Mouse (Mus musculus): ENCODE measurements at regions not wholly inside any gene's neighbourhood (a gene's known extent, or its start where the extent isn't known, plus 50 kb on each side); places are given as distances from the start of the nearest gene placed in this dataset.

DNA sequence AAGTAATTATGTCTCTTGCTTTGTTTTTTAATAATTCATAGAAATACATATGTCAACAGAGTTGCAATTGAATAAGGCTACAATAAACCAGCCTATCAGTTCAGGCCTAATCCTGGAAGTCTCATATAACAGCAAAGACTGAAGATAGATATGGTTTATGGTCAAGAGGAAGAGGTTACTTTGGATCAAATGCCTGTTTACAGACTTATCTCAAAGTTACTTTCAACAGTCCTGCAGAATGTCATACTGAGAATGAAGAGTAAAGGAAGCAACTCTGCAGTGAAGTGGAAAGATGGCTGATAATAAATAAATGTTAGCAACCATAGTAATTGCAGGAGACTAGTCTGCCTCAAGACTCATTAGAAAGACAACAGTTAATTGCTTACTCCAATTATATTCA, 684.8 kb upstream of the Vstm2a start:
- DNase-seq (ENCODE audit: low read depth, low spot score), result no peak

DNA sequence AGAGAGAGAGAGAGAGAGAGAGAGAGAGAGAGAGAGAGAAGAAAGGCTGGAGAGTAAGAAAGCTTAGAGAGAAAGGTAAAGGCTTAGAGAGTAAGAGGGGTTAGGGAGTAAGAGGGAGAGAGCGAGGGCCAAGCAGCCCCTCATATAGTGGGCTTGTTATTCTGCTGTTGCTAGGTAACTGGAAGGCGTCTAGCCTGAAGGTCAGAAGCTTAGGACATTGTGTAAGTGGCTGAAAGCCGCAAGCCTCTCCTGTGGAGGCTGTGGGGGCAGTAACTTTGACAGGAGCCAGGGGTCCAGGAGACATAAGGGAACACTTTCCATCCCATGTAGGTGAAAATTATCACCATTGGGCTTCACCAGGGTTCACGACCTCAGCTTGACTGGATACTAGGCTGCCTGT, 637.6 kb upstream of the Vstm2a start:
- DNase-seq (ENCODE audit: low read depth, low spot score), result peak; percentile 2

DNA sequence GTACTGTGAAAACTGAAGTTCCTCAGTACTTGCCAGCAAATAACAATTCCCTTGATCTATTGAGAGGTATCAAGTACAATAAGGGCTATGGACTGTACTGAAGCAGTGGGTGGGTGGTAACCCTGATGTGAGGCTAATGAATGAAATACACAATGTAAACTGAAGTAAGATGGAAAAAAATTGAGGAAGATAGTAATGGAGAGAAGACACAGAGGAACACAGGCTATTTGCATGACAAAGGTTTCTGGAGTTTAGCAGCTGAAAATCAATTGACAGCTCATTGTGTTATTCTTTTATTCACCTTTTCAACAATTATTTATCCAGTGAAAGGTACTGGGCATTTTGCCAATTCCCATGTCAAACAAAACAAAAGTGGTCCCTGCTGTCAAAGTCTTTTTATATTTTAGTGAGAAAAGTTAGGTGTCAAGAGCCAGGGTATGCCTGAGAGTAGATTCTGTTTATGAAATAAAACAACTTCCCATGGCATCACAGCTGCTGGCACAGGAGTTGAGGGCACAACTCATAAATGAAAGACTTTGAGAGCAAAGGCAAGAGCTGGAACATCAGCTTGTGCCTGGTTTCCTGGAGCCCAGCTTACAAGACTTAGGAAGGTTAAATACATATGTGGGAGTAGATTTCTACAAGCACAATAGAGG, 608.4 kb upstream of the Vstm2a start:
- DNase-seq (ENCODE audit: low read depth, low spot score), result no peak

DNA sequence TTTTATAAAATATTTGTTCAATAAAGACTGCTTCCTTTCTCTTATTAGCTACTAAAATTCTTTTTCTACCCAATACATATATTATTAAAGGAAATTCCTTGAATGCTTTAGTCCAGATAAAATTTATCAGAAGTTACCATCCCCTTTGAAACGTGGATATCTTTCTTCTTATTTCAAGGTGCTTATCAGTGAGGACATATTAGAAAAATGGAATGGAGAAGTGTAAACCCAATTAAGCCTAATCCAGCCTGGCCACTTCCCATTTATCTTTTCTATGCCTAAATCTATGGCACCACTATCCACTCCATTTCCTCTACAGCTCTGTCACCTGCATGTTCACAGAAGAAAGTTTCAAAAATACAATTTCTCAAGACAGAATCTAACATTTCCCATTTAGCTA, 568.5 kb upstream of the Vstm2a start:
- DNase-seq (ENCODE audit: low read depth, low spot score), result no peak

DNA sequence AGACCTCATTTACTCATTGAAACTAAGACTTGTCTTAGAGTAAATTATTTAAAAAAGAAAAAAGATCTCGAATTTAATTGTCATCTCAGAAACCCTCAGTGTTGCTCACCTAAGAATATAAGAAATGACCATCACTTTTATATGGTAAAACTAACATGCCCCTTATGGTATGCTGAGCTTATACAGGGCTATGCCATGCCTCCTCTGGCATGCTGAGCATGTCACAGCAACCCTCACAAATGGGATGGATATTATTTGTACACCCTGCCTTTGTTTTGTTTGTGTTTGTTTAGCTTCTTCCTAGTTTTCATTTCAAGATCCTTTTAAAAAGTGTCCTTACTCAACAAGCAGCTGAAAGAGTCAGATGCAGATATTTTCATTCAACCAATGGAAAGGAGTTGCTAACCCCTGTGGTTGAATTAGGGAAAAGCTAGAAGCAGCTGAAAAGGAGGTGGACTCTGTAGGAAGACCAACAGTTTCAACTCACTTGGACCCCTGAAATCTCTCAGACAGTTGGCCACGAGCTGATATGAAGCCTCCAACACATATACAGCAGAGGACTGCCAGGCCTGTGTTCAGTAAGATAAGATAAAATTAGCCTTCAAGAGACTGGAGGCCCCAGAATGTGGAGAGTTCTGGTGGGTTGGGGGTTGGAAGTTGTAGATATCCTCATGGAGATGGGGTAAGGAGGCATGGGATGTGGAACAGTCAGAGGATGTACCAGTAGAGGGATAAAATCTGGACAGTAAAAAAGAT, 559.3 kb upstream of the Vstm2a start:
- no peak for DNase-seq (ENCODE audit: low read depth, low spot score)

DNA sequence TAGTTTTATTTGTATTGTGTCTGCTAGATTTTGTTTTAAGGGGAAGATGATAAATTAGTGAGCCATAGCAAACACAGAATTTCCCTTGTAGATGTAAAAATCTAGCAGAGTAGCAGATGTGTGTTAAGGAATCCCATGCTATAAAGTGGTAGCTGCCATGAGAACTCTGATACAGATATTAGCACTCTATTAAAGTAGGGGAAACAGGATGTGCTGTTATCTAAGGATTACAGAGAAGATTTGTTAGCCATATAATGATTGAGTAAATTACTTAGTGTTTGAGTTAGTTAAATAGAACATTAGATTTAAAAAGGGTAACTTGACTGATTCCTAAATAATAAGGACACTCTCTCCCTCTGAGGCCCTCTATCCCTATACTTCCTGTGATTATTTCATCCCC, 541.5 kb upstream of the Vstm2a start:
- no peak for DNase-seq (ENCODE audit: low read depth, low spot score)

DNA sequence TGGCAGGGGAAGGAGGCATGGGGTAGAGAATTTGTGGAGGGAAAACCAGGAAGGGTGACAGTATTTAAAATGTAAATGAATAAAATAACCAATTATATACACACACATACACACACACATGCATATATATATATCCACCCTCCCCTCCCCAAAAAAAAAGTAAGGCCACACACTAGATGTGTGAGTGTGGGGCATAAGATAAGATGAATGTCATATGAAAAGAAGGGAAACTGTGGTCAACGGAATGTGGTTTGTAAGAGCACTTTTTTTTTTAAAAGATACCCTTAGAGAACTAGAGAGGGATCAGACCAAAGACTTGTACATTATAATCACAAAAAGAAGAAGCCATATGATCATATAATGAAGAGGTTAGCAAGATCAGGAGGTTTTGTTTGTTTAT, 540.0 kb upstream of the Vstm2a start:
- DNase-seq (ENCODE audit: low read depth, low spot score), result no peak

DNA sequence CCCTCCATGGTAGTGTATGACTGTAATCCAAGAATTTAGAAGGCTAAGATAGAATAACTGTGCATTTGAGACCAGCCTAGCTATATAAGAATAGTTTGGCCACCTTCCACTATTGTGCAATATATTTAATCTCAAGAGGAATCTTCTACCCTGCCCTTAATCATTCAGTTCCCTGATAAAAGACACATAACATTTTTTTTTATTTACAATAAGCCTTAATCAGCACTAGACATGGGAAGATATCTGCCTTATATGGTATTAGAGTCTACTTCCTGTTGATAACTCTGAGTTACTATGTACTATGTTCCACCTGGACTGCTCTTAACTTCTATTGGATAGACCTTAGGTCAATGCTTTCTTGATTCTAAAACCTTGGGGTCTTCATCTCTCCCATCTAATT, 519.9 kb upstream of the Vstm2a start:
- no peak for DNase-seq (ENCODE audit: low read depth, low spot score)

DNA sequence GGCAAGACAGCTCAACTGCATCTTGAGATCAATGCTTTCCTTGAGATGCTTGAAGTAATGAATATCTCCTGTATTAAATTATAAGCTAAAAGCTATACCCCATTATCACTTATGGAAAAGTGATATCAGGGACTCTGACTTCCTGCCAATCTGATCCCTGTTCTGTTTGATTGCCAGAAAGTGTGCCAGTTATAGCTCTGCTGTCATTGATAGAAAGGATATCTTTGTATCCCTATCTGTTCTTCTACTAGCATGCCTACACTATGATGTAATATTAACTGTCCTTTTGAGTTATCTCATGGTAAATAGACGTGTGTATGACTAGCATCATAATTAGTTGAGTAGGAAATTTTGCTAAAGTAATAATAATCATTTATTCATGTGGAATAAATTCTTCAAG, 501.5 kb upstream of the Vstm2a start:
- no peak for DNase-seq (ENCODE audit: low read depth, low spot score)

DNA sequence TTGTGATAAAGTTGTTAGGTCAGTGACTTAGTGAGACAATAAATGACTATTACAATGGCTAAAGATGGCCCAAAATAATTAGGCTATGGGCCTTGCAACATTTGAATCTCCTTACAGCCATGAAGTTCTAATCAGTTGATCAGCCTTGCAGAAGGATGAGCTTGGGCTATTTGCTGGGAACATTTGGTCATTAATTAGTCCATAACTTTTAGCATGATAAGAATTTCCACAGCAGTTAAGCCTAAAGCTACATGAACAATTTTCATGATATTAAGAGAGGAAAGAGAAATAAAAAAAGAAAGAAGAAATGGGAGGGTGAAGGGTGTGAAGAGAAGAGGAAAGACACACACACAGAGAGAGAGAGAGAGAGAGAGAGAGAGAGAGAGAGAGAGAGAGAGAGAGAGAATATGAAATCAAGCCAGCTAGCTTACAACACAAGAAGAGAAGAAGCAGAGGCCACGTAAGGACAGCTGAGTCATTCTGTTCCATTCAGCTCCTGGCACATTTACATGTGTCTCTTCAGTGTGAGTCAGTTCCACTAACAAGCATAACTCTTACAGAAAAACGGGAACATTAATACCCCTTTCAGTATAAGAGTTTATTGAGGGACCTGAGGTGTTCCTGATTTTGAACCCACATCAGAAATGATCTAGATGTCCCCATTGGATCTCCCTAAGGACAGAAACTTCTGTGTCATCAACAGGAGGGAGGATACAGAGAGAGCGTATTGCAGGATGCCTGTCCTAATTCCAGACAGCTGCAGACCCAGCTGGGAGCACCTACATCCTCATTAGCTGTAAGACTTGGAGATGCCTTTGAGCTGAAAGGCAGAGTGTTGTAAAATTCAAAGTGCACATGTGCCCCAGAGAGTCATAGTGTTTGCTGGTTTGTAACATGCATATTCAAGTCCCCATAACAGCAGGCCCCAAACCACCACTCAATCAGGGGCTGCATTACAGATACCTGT, 487.6 kb upstream of the Vstm2a start:
- no peak for DNase-seq (ENCODE audit: low read depth, low spot score)
